Mouse (Mus musculus): ENCODE measurements around the gene Cox4i2. TPM values are rescaled to one million over a fixed set of nuclear protein-coding genes. Genes with fewer than 3 reads are reported as not detected.

Cox4i2 gene
- 5.8 TPM in 2 replicates for polyA plus RNA-seq (2014; fragmentation: Nextera tagmentation; extraction: Ambion mirVana)

GRCm38 (mm10) chr2:152753944-152754711 is at the start of gene Cox4i2:
Gene Cox4i2 (plus strand): TSS chr2:152754173.
- no peaks in the 10 kb centered on the region for H3K36me3 ChIP-seq (replicated peaks; ENCODE audit: control insufficient read depth, insufficient read depth)
- no peaks in the 10 kb centered on the region for H3K27me3 ChIP-seq (ENCODE audit: control insufficient read depth, insufficient read depth, low read length)
- H3K9ac ChIP-seq = peak within 1 kb of the TSS; percentile 28; the same call in 1 of the 2 replicates
- H3K4me1 ChIP-seq (replicated peaks; ENCODE audit: control insufficient read depth, insufficient read depth, low read length) = peaks cover 12% of the 10 kb centered on the region; the same call in 1 of the 2 replicates
- DNase-seq (ENCODE audit: low spot score) (no peak), ATAC-seq (ENCODE audit: low FRiP score) (no peak)
- WGBS = 2% methylated on average over 30 of the region's 30 CpGs
- no peaks in the 10 kb centered on the region for H3K9me3 ChIP-seq (ENCODE audit: control insufficient read depth, low read length)
- peak within 1 kb of the TSS; percentile 11 for H3K4me3 ChIP-seq (replicated peaks; ENCODE audit: low read length)
- no peak within 1 kb of the TSS for H3K27ac ChIP-seq
- peak within 1 kb of the TSS; percentile 47 for H3K4me2 ChIP-seq (replicated peaks)

- 81% methylated on average over 5 of the region's 5 CpGs for WGBS
- Histone ChIP-seq H3K4me1 (replicated peaks; ENCODE audit: control insufficient read depth, insufficient read depth, low read length) (peaks cover 20% of the 10 kb centered on the region), H3K27me3 (ENCODE audit: control insufficient read depth, insufficient read depth, low read length) (no peaks in the 10 kb centered on the region), H3K9me3 (ENCODE audit: control insufficient read depth, low read length) (no peaks in the 10 kb centered on the region), H3K36me3 (replicated peaks; ENCODE audit: control insufficient read depth, insufficient read depth) (peaks cover 68% of the 10 kb centered on the region), H3K27ac (no peak overlapping the region), H3K4me3 (replicated peaks; ENCODE audit: low read length) (no peak overlapping the region), H3K9ac (no peak overlapping the region), H3K4me2 (replicated peaks) (no peak overlapping the region)
- no peak for ATAC-seq (ENCODE audit: low FRiP score)
- no peak for DNase-seq (ENCODE audit: low spot score)
Measured at GRCm38 (mm10) chr2:152704256-152704605, 49.7 kb upstream of the Cox4i2 start.

GRCm38 (mm10) chr2:152704811-152705370 is 49.1 kb upstream of the Cox4i2 start:
- Histone ChIP-seq H3K9me3 (ENCODE audit: control insufficient read depth, low read length) (no peaks in the 10 kb centered on the region), H3K27me3 (ENCODE audit: control insufficient read depth, insufficient read depth, low read length) (no peaks in the 10 kb centered on the region), H3K4me3 (replicated peaks; ENCODE audit: low read length) (no peak overlapping the region), H3K27ac (peak overlapping the region; percentile 88), H3K4me1 (replicated peaks; ENCODE audit: control insufficient read depth, insufficient read depth, low read length) (peaks cover 20% of the 10 kb centered on the region), H3K9ac (0 out of 2 replicates have a peak overlapping the region, but pooled peaks have one; percentile 11), H3K36me3 (replicated peaks; ENCODE audit: control insufficient read depth, insufficient read depth) (peaks cover 62% of the 10 kb centered on the region), H3K4me2 (replicated peaks) (no peak overlapping the region)
- DNase-seq (ENCODE audit: low spot score) (no peak), ATAC-seq (ENCODE audit: low FRiP score) (no peak)
- whole genome bisulfite sequencing = 89% methylated on average over 14 of the region's 14 CpGs

- Histone ChIP-seq H3K27ac (peak overlapping the region; percentile 88), H3K27me3 (ENCODE audit: control insufficient read depth, insufficient read depth, low read length) (no peaks in the 10 kb centered on the region), H3K9me3 (ENCODE audit: control insufficient read depth, low read length) (no peaks in the 10 kb centered on the region), H3K9ac (peak overlapping the region; percentile 57; the same call in 1 of the 2 replicates), H3K4me3 (replicated peaks; ENCODE audit: low read length) (no peak overlapping the region), H3K4me1 (replicated peaks; ENCODE audit: control insufficient read depth, insufficient read depth, low read length) (peaks cover 20% of the 10 kb centered on the region), H3K4me2 (replicated peaks) (no peak overlapping the region), H3K36me3 (replicated peaks; ENCODE audit: control insufficient read depth, insufficient read depth) (peaks cover 50% of the 10 kb centered on the region)
- DNase-seq (ENCODE audit: low spot score) (peak; percentile 44), ATAC-seq (ENCODE audit: low FRiP score) (peak; percentile 60)
- 44% methylated on average over 22 of the region's 22 CpGs for WGBS
Measured at GRCm38 (mm10) chr2:152705993-152706571, 47.9 kb upstream of the Cox4i2 start.

- Histone ChIP-seq H3K4me1 (replicated peaks; ENCODE audit: control insufficient read depth, insufficient read depth, low read length) (peaks cover 20% of the 10 kb centered on the region), H3K9me3 (ENCODE audit: control insufficient read depth, low read length) (no peaks in the 10 kb centered on the region), H3K27me3 (ENCODE audit: control insufficient read depth, insufficient read depth, low read length) (no peaks in the 10 kb centered on the region), H3K27ac (peak overlapping the region; percentile 88), H3K36me3 (replicated peaks; ENCODE audit: control insufficient read depth, insufficient read depth) (peaks cover 39% of the 10 kb centered on the region), H3K4me3 (replicated peaks; ENCODE audit: low read length) (peak overlapping the region; percentile 36), H3K9ac (peak overlapping the region; percentile 57), H3K4me2 (replicated peaks) (peak overlapping the region; percentile 58)
- WGBS = 16% methylated on average over 7 of the region's 7 CpGs
- DNase-seq (ENCODE audit: low spot score) = peak; percentile 50
- no peak for ATAC-seq (ENCODE audit: low FRiP score)
Measured at GRCm38 (mm10) chr2:152707186-152707585, 46.8 kb upstream of the Cox4i2 start.

GRCm38 (mm10) chr2:152707627-152708026 is 46.3 kb upstream of the Cox4i2 start:
- Histone ChIP-seq H3K4me2 (replicated peaks) (peak overlapping the region; percentile 58), H3K4me3 (replicated peaks; ENCODE audit: low read length) (peak overlapping the region; percentile 36), H3K9me3 (ENCODE audit: control insufficient read depth, low read length) (no peaks in the 10 kb centered on the region), H3K4me1 (replicated peaks; ENCODE audit: control insufficient read depth, insufficient read depth, low read length) (peaks cover 20% of the 10 kb centered on the region), H3K27ac (peak overlapping the region; percentile 88), H3K27me3 (ENCODE audit: control insufficient read depth, insufficient read depth, low read length) (no peaks in the 10 kb centered on the region), H3K9ac (peak overlapping the region; percentile 57), H3K36me3 (replicated peaks; ENCODE audit: control insufficient read depth, insufficient read depth) (peaks cover 35% of the 10 kb centered on the region)
- ATAC-seq (ENCODE audit: low FRiP score) (peak; percentile 89), DNase-seq (ENCODE audit: low spot score) (peak; percentile 78)
- 3% methylated on average over 29 of the region's 31 CpGs for WGBS

- H3K4me2 ChIP-seq (replicated peaks) = no peak overlapping the region
- WGBS = 86% methylated on average over 5 of the region's 5 CpGs
Measured at GRCm38 (mm10) chr2:152709066-152709465, 44.9 kb upstream of the Cox4i2 start.

GRCm38 (mm10) chr2:152716241-152716772 is 37.7 kb upstream of the Cox4i2 start:
- ATAC-seq (ENCODE audit: low FRiP score) = no peak
- no peaks in the 10 kb centered on the region for H3K27me3 ChIP-seq (ENCODE audit: control insufficient read depth, insufficient read depth, low read length)
- H3K27ac ChIP-seq = peak overlapping the region; percentile 4; the same call in 1 of the 2 replicates

More at GRCm38 (mm10) chr2:152709066-152709465, 44.9 kb upstream of the Cox4i2 start:
- Histone ChIP-seq H3K36me3 (replicated peaks; ENCODE audit: control insufficient read depth, insufficient read depth) (peaks cover 20% of the 10 kb centered on the region), H3K9me3 (ENCODE audit: control insufficient read depth, low read length) (no peaks in the 10 kb centered on the region), H3K4me1 (replicated peaks; ENCODE audit: control insufficient read depth, insufficient read depth, low read length) (peaks cover 20% of the 10 kb centered on the region), H3K27ac (no peak overlapping the region), H3K4me3 (replicated peaks; ENCODE audit: low read length) (no peak overlapping the region), H3K9ac (no peak overlapping the region), H3K27me3 (ENCODE audit: control insufficient read depth, insufficient read depth, low read length) (no peaks in the 10 kb centered on the region)
- ATAC-seq (ENCODE audit: low FRiP score) = no peak
- DNase-seq (ENCODE audit: low spot score) = no peak

GRCm38 (mm10) chr2:152717652-152718051 is 36.3 kb upstream of the Cox4i2 start:
- ATAC-seq (ENCODE audit: low FRiP score) (no peak), DNase-seq (ENCODE audit: low spot score) (no peak)
- Histone ChIP-seq H3K27ac (peak overlapping the region; percentile 67), H3K9ac (no peak overlapping the region), H3K4me3 (replicated peaks; ENCODE audit: low read length) (no peak overlapping the region), H3K4me1 (replicated peaks; ENCODE audit: control insufficient read depth, insufficient read depth, low read length) (0 out of 2 replicates have a peak, but pooled peaks cover 10% of the 10 kb centered on the region), H3K36me3 (replicated peaks; ENCODE audit: control insufficient read depth, insufficient read depth) (no peaks in the 10 kb centered on the region), H3K9me3 (ENCODE audit: control insufficient read depth, low read length) (no peaks in the 10 kb centered on the region), H3K4me2 (replicated peaks) (no peak overlapping the region; the same call in 1 of the 2 replicates), H3K27me3 (ENCODE audit: control insufficient read depth, insufficient read depth, low read length) (no peaks in the 10 kb centered on the region)
- WGBS = 28% methylated on average over 11 of the region's 11 CpGs

More at GRCm38 (mm10) chr2:152716241-152716772, 37.7 kb upstream of the Cox4i2 start:
- Histone ChIP-seq H3K9ac (no peak overlapping the region), H3K4me3 (replicated peaks; ENCODE audit: low read length) (no peak overlapping the region), H3K4me1 (replicated peaks; ENCODE audit: control insufficient read depth, insufficient read depth, low read length) (0 out of 2 replicates have a peak, but pooled peaks cover 10% of the 10 kb centered on the region), H3K36me3 (replicated peaks; ENCODE audit: control insufficient read depth, insufficient read depth) (no peaks in the 10 kb centered on the region), H3K4me2 (replicated peaks) (no peak overlapping the region), H3K9me3 (ENCODE audit: control insufficient read depth, low read length) (no peaks in the 10 kb centered on the region)
- DNase-seq (ENCODE audit: low spot score) = no peak
- 53% methylated on average over 6 of the region's 6 CpGs for WGBS

All from hindbrain, embryonic 14.5 days (tissue).